Mouse (Mus musculus) thymus, adult 2 months (tissue): ENCODE measurements at regions not wholly inside any gene's neighbourhood (a gene's known extent, or its start where the extent isn't known, plus 50 kb on each side); places are given as distances from the start of the nearest gene placed in this dataset.

Experiments used
- DNase-seq: peaks from one replicate; pipeline ENCODE4 v3.0.0; 2021
- H3K27ac ChIP-seq: fragments of 200-500 bp; 2 replicates; pipeline ENCODE4 v1.5.1; 2012; ENCODE audit warnings: low read length, control low read depth; ENCODE audit not compliant: control insufficient read depth, insufficient read depth
- H3K27me3 ChIP-seq: fragments of 200-500 bp; 2 replicates; pipeline ENCODE4 v1.6.1; 2012; ENCODE audit warnings: mild to moderate bottlenecking, low read length, moderate library complexity, mixed read lengths; ENCODE audit not compliant: control insufficient read depth, insufficient read depth
- H3K36me3 ChIP-seq: fragments of 200-500 bp; 2 replicates; pipeline ENCODE4 v1.6.1; 2012; ENCODE audit warnings: mild to moderate bottlenecking, low read length, moderate library complexity; ENCODE audit not compliant: control insufficient read depth, insufficient read depth
- H3K4me1 ChIP-seq: fragments of 200-500 bp; replicated peaks from 2 replicates; pipeline ENCODE4 v1.6.1; 2012; ENCODE audit warnings: low read length; ENCODE audit not compliant: control insufficient read depth, insufficient read depth
- H3K4me3 ChIP-seq: fragments of 200-500 bp; 2 replicates; pipeline ENCODE4 v1.5.1; 2012; ENCODE audit warnings: mild to moderate bottlenecking, low read length, control low read depth, moderate library complexity; ENCODE audit not compliant: control insufficient read depth, insufficient read depth
- CTCF ChIP-seq: fragments of 200-500 bp; IDR thresholded peaks from 2 replicates; pipeline ENCODE4 v1.5.1; 2012; ENCODE audit warnings: mild to moderate bottlenecking, control low read depth, low read length, moderate library complexity, borderline replicate concordance; ENCODE audit not compliant: control insufficient read depth, poor library complexity, insufficient read depth; ENCODE audit errors: extremely low read depth
- POLR2A ChIP-seq: fragments of 200-500 bp; IDR thresholded peaks from 2 replicates; pipeline ENCODE4 v1.6.1; 2012; ENCODE audit warnings: mild to moderate bottlenecking, low read length, control low read depth, moderate library complexity; ENCODE audit not compliant: control insufficient read depth, poor library complexity, insufficient read depth; ENCODE audit errors: extremely low read depth
- WGBS: fragments of 180-500 bp; shearing (Covaris S2); methylation state at CpG from one replicate; pipeline ENCODE4 v1.1.7; 2018; 5-methylcytosine and 5-hydroxymethylcytosine counted together

GRCm38 (mm10) chr13:97530570-97530969 lies 229.9 kb downstream of the Gm10260 start:
- Histone ChIP-seq H3K4me3 (no peak overlapping the region), H3K27me3 (no peaks in the 10 kb centered on the region), H3K36me3 (no peaks in the 10 kb centered on the region), H3K4me1 (no peaks in the 10 kb centered on the region; the same call in 1 of the 2 replicates), H3K27ac (no peak overlapping the region)
- DNase-seq, result no peak
- 64% methylated on average over 2 of the region's 2 CpGs for WGBS
- no peak for TF ChIP-seq POLR2A
- no peak for TF ChIP-seq CTCF

DNA sequence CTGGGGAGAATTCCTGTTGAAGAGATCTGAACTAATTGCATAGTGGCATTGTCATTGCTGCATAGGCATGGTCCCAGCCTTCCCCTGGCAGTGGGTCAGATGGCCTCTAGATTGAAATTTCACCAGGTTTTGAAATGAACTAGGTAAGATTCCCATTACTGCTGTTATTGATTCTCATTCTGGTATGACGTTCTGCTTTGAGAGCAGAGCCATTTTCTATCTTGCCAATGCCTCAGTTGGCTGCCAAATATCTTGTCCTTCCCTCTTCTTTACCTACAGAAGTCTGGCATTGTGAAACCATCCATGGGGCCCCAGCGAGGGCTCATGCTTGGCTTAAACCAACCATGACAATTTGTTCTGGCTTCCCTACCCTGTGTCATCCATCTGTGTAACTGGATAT lies 232.5 kb downstream of the Gm10260 start:
- no peaks in the 10 kb centered on the region for H3K4me1 ChIP-seq
- WGBS, result 90% methylated on average over 2 of the region's 2 CpGs
- H3K27ac ChIP-seq, result no peak overlapping the region
- H3K36me3 ChIP-seq, result no peaks in the 10 kb centered on the region
- no peaks in the 10 kb centered on the region for H3K27me3 ChIP-seq
- TF ChIP-seq POLR2A (no peak), CTCF (no peak)
- no peak for DNase-seq
- H3K4me3 ChIP-seq, result no peak overlapping the region

DNA sequence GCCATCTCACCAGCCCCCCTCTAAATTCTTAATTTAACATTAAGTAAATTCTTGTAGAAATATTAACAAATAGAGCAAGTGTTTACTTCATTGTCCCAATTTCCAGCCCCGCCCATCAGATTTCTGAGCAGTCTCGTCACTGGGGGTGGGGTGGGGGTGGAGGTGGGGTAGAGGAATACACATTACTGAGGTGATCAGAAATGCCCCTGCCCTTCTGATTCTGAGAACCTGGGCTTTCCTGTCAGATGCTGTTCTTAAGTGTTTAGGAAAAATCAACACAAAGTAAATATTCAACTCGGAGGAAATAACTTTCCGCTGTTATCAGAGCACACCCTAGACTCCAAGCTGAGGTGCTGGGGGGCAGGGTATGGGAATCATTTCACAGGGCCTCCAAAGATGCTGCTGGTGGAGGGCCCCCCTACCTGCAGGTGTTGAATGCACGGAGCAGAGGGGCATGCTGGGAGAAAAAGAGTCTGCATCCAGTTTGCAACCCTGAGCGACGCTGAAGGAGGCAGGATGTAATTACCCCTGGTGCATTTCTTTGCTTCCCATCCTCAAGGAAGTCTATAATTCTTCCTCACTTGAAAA lies 235.5 kb downstream of the Gm10260 start:
- TF ChIP-seq CTCF (no peak), POLR2A (no peak)
- no peak overlapping the region for H3K27ac ChIP-seq
- 85% methylated on average over 7 of the region's 7 CpGs for WGBS
- no peak for DNase-seq
- H3K4me1 ChIP-seq, result no peaks in the 10 kb centered on the region
- no peaks in the 10 kb centered on the region for H3K27me3 ChIP-seq
- no peak overlapping the region for H3K4me3 ChIP-seq
- H3K36me3 ChIP-seq, result no peaks in the 10 kb centered on the region

- Histone ChIP-seq H3K27ac (no peak overlapping the region), H3K27me3 (no peaks in the 10 kb centered on the region), H3K36me3 (no peaks in the 10 kb centered on the region), H3K4me1 (no peaks in the 10 kb centered on the region), H3K4me3 (no peak overlapping the region)
- 78% methylated on average over 19 of the region's 19 CpGs for WGBS
- TF ChIP-seq CTCF (no peak), POLR2A (no peak)
- DNase-seq, result no peak
Measured at GRCm38 (mm10) chr13:97523523-97524412, 236.7 kb downstream of the Gm10260 start.

DNA sequence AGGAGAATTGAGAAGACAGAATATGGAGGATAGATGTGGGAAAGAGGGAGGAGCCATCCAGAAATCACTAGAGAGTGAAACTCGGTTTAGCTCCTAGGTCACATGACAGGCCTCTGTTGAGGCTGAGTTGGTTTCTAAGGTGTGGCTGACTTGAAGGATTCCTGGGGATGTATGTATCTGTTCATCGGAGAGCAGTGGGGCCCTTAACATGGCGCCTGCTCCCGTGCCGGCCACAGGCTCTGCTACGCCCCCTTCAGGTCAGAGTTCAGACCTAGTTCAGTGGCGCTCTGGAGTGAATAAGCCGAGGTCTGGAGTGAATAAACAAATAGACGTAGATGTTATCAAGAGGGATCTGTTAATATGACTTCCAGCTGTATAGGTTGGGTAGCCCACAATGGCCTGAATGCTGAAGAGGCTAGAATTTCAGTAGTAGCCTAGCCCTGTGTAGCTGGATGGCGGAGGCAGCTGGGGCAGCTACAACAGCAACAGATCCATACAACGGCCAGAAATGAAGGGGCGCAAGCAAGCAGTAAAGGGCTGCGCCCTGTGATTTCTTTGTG lies 239.4 kb downstream of the Gm10260 start:
- Histone ChIP-seq H3K4me1 (no peaks in the 10 kb centered on the region), H3K4me3 (no peak overlapping the region), H3K27ac (no peak overlapping the region), H3K36me3 (no peaks in the 10 kb centered on the region), H3K27me3 (no peaks in the 10 kb centered on the region)
- WGBS, result 96% methylated on average over 13 of the region's 13 CpGs
- DNase-seq, result no peak
- TF ChIP-seq POLR2A (no peak), CTCF (no peak)

DNA sequence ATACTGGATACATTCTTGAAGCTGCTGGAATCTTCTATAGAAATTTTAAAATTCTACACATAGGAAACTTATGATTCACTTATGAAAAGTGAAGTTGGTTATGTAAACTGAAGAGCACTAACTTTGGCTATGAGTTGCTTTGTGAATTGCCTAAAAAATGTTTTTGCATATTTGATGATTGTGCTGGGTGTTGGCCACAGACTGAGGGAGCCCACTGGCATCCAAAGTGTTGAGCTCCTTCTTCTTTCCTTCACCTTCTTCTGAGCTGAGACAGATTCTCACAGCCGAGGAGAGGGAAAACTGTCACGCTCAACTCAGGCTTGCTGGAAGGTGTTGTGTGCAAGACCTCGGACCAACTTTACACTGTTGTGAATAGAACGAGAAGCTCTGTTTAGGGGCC lies 243.7 kb downstream of the Gm10260 start:
- Histone ChIP-seq H3K36me3 (no peaks in the 10 kb centered on the region), H3K27ac (no peak overlapping the region), H3K27me3 (no peaks in the 10 kb centered on the region), H3K4me3 (no peak overlapping the region), H3K4me1 (no peaks in the 10 kb centered on the region)
- 97% methylated on average over 4 of the region's 4 CpGs for WGBS
- DNase-seq, result no peak
- TF ChIP-seq CTCF (no peak), POLR2A (no peak)
